Comparison of ENCODE assay signal across 12 mouse cellular contexts in the genomic region with DNA sequence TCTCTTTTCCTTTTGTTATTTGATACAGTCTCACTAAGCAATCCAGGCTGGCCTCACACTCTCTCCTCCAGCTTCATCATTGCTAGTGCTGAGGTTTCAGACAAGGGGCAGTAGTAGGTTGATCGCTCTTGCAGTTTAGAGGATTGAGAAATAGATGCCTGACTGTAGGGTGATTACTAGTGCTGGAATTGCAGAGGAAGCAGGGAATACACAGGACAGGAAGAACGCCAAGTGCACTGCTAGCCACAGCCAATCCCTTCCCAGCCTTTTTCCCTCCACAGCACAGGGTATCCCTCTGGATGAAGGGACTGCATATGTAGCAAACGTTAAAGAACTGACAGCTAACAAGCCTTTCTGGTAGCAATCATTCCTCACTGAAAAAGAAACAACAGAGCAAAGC. TPM values are rescaled to one million over a fixed set of nuclear protein-coding genes. Genes with fewer than 3 reads are reported as not detected.
DNase-seq lines count a peak whose midpoint lies in the region; ATAC-seq and TF ChIP-seq lines count a peak whose summit lies in the region.
"Had no signal": no experiment of that assay in that cellular context is flagged by ENCODE, and none has a peak within 500 bp of the region (broad histone marks: within the 10 kb centered on the region; RNA-seq: fewer than 3 reads in every experiment).

No protein-coding gene starts in this region.

- H3K4me2 ChIP-seq in forebrain, postnatal 0 days (ENCODE audit: low read depth): peak overlapping the region; percentile 72
- peak overlapping the region; percentile 75 for H3K4me2 ChIP-seq in neural tube, embryonic 13.5 days

- peak overlapping the region; percentile 86 for H3K9ac ChIP-seq in forebrain, postnatal 0 days
- peak overlapping the region; percentile 86; the same call in 1 of the 2 replicates for H3K9ac ChIP-seq in neural tube, embryonic 13.5 days
- H3K9ac ChIP-seq: lung, embryonic 14.5 days; stomach, embryonic 15.5 days had no signal

- H3K4me3 ChIP-seq in forebrain, postnatal 0 days (ENCODE audit: low read depth, low read length): peak overlapping the region; percentile 43
- peak overlapping the region; percentile 67 for H3K4me3 ChIP-seq in neural tube, embryonic 13.5 days

- peak overlapping the region; percentile 93 for H3K27ac ChIP-seq in forebrain, postnatal 0 days (ENCODE audit: low read depth, low read length)
- peak overlapping the region; percentile 94 for H3K27ac ChIP-seq in neural tube, embryonic 13.5 days (replicated peaks)
- H3K27ac ChIP-seq: kidney, postnatal 0 days; stomach, embryonic 15.5 days had no signal

- no peaks in the 10 kb centered on the region for H3K4me1 ChIP-seq in forebrain, postnatal 0 days (ENCODE audit: insufficient read depth)
- peaks cover 10% of the 10 kb centered on the region; the same call in 1 of the 2 replicates for H3K4me1 ChIP-seq in neural tube, embryonic 13.5 days (replicated peaks)

- H3K9me3 ChIP-seq in forebrain, postnatal 0 days (ENCODE audit: low read length): no peaks in the 10 kb centered on the region
- no peaks in the 10 kb centered on the region for H3K9me3 ChIP-seq in neural tube, embryonic 13.5 days
- H3K9me3 ChIP-seq: stomach, embryonic 15.5 days had no signal

- WGBS in forebrain, postnatal 0 days: 27% methylated on average over 3 of the region's 3 CpGs
- 39% methylated on average over 3 of the region's 3 CpGs for WGBS in neural tube, embryonic 13.5 days

- no peak for ATAC-seq in cerebellum, adult (ENCODE audit: insufficient number of reproducible peaks, low FRiP score, low TSS enrichment)
- ATAC-seq in forebrain, postnatal 0 days: peak; percentile 28
- no peak for ATAC-seq in neural tube, embryonic 13.5 days (ENCODE audit: low read depth)

- TF ChIP-seq CTCF in forebrain, postnatal 0 days (IDR thresholded peaks at IDR 0.05; ENCODE audit: low read depth): no peak

- H3K27me3 ChIP-seq in forebrain, postnatal 0 days (ENCODE audit: insufficient read depth, low read length): no peaks in the 10 kb centered on the region
- H3K27me3 ChIP-seq in neural tube, embryonic 13.5 days: no peaks in the 10 kb centered on the region

- DNase-seq in cerebellum, postnatal 14 days: peak; percentile 2 to 17
- DNase-seq in layer of hippocampus, postnatal 14 days (ENCODE audit: low spot score in 2 of 2): peak; percentile 3 to 6
- no peak for DNase-seq in layer of hippocampus, adult 8-10 months (ENCODE audit: low spot score in 2 of 2)
- DNase-seq in forebrain, postnatal 0 days: peak; percentile 68
- DNase-seq in lung, postnatal 36 days: no peak
- DNase-seq in urinary bladder, adult 2 months (ENCODE audit: low spot score): no peak
- DNase-seq: heart, postnatal 4 days; lung, embryonic 14.5 days had no signal

- no peaks in the 10 kb centered on the region for H3K36me3 ChIP-seq in forebrain, postnatal 0 days (ENCODE audit: insufficient read depth)
- no peaks in the 10 kb centered on the region for H3K36me3 ChIP-seq in neural tube, embryonic 13.5 days
- H3K36me3 ChIP-seq: stomach, embryonic 15.5 days had no signal

RNA-seq across cellular contexts. Expression of gene Frmd3, which starts 1.0 kb away (rescaled TPM):
- total RNA-seq in layer of hippocampus, postnatal 14 days (2021): 1 to 10 TPM; 9.3 TPM
- 1 to 10 TPM; 3.4 to 4.3 (median 3.7) TPM for total RNA-seq in layer of hippocampus, adult 8-10 months (2022)
- total RNA-seq in forebrain, postnatal 0 days (2014; rRNA removed): 28.1 and 32.9 TPM in 2 replicates
- 20.4 and 29.7 TPM in 2 replicates for polyA plus RNA-seq in forebrain, postnatal 0 days (2015; fragmentation: Nextera tagmentation; extraction: Ambion mirVana)
- polyA plus RNA-seq in neural tube, embryonic 13.5 days (2015; fragmentation: Nextera tagmentation; extraction: Ambion mirVana): 28.3 and 29.4 TPM in 2 replicates
- 0.19 and 0.24 TPM in 2 replicates for polyA plus RNA-seq in urinary bladder, adult 2 months (2012; rRNA removed)

Comparison
In these comparisons a context has a peak if more than half of its experiments do, and no peak if none do; other contexts are left out.
1. DNase-seq: peak in cerebellum, postnatal 14 days (2 of 2), layer of hippocampus, postnatal 14 days (2 of 2) and forebrain, postnatal 0 days (single experiment); none in layer of hippocampus, adult 8-10 months (0 of 2), lung, postnatal 36 days (single experiment) and urinary bladder, adult 2 months (single experiment).